Mouse (Mus musculus) brain, embryonic 14.5 days (tissue): ENCODE data around the gene Wdr90.
"Not testable (repeated sequence)": the region's sequence is repeated elsewhere in the genome, so short reads cannot be mapped to it uniquely, and the experiment has no call there.

Source experiments
- CTCF ChIP-seq: fragments of 200-500 bp; IDR thresholded peaks from 2 replicates; pipeline ENCODE4 v1.5.1; 2012; ENCODE audit warnings: inconsistent platforms, mild to moderate bottlenecking, moderate library complexity, borderline replicate concordance; ENCODE audit not compliant: insufficient read depth, insufficient read length; ENCODE audit errors: extremely low read depth
- POLR2A ChIP-seq: fragments of 200-500 bp; IDR thresholded peaks from 2 replicates; pipeline ENCODE4 v1.6.1; 2012; ENCODE audit warnings: mild to moderate bottlenecking, inconsistent platforms, borderline replicate concordance; ENCODE audit not compliant: poor library complexity, insufficient read depth, insufficient read length, severe bottlenecking; ENCODE audit errors: extremely low read depth

GRCm38 (mm10) chr17:25871566-25871965 is 10.3 kb upstream of the Wdr90 start:
- not testable (repeated sequence) for TF ChIP-seq CTCF, POLR2A
